In genomic region chr12:102390042-102390441, GRCm38 (mm10) we compare ENCODE assay signal across 10 mouse cellular contexts. TPM values are rescaled to one million over a fixed set of nuclear protein-coding genes. Genes with fewer than 3 reads are reported as not detected.
DNase-seq lines count a peak whose midpoint lies in the region; ATAC-seq and TF ChIP-seq lines count a peak whose summit lies in the region.
"Had no signal": no experiment of that assay in that cellular context is flagged by ENCODE, and none has a peak within 500 bp of the region (broad histone marks: within the 10 kb centered on the region; RNA-seq: fewer than 3 reads in every experiment).

No protein-coding gene starts in this region.

- 0 out of 2 replicates have a peak overlapping the region, but pooled peaks have one; percentile 4 for H3K4me2 ChIP-seq in hindbrain, postnatal 0 days (ENCODE audit: low read depth, low read length)
- H3K4me2 ChIP-seq in hindbrain, embryonic 13.5 days = no peak overlapping the region
- no peak overlapping the region for H3K4me2 ChIP-seq in embryonic facial prominence, embryonic 12.5 days (replicated peaks)

- H3K4me3 ChIP-seq in hindbrain, postnatal 0 days (ENCODE audit: low read length) = no peak overlapping the region
- no peak overlapping the region for H3K4me3 ChIP-seq in hindbrain, embryonic 13.5 days
- no peak overlapping the region for H3K4me3 ChIP-seq in spleen, adult 2 months (ENCODE audit: extremely low read depth, insufficient read depth, insufficient read length)
- H3K4me3 ChIP-seq in embryonic facial prominence, embryonic 12.5 days = no peak overlapping the region
- H3K4me3 ChIP-seq: myocyte had no signal

- no peak overlapping the region for H3K9ac ChIP-seq in hindbrain, postnatal 0 days (replicated peaks; ENCODE audit: low read length)
- H3K9ac ChIP-seq in hindbrain, embryonic 13.5 days = no peak overlapping the region
- no peak overlapping the region for H3K9ac ChIP-seq in embryonic facial prominence, embryonic 12.5 days

- H3K4me1 ChIP-seq in hindbrain, postnatal 0 days (ENCODE audit: insufficient read depth, low read length) = no peaks in the 10 kb centered on the region
- H3K4me1 ChIP-seq in hindbrain, embryonic 13.5 days (replicated peaks) = no peaks in the 10 kb centered on the region
- no peaks in the 10 kb centered on the region for H3K4me1 ChIP-seq in spleen, adult 2 months (ENCODE audit: control insufficient read depth, insufficient read depth, insufficient read length)
- H3K4me1 ChIP-seq in embryonic facial prominence, embryonic 12.5 days = no peaks in the 10 kb centered on the region

- TF ChIP-seq POLR2A in spleen, adult 2 months (IDR thresholded peaks at IDR 0.05; ENCODE audit: low read depth, low read length) = no peak

- no peaks in the 10 kb centered on the region for H3K27me3 ChIP-seq in hindbrain, postnatal 0 days (ENCODE audit: insufficient read depth, low read length)
- peaks cover 37% of the 10 kb centered on the region for H3K27me3 ChIP-seq in hindbrain, embryonic 13.5 days
- no peaks in the 10 kb centered on the region for H3K27me3 ChIP-seq in spleen, adult 2 months (ENCODE audit: control insufficient read depth, insufficient read depth, low read length)
- H3K27me3 ChIP-seq in embryonic facial prominence, embryonic 12.5 days = no peaks in the 10 kb centered on the region

- 39% methylated on average over 8 of the region's 8 CpGs for WGBS in hindbrain, postnatal 0 days
- 31% methylated on average over 8 of the region's 8 CpGs for WGBS in hindbrain, embryonic 13.5 days
- WGBS in spleen, adult 2 months = 89% methylated on average over 8 of the region's 8 CpGs
- WGBS in embryonic facial prominence, embryonic 12.5 days = 34% methylated on average over 8 of the region's 8 CpGs

- no peak for TF ChIP-seq CTCF in hindbrain, postnatal 0 days (IDR thresholded peaks at IDR 0.05; ENCODE audit: low read depth)
- TF ChIP-seq CTCF in spleen, adult 2 months (IDR thresholded peaks at IDR 0.05; ENCODE audit: extremely low read depth, insufficient read depth, insufficient read length, insufficient replicate concordance) = no peak

- H3K27ac ChIP-seq in hindbrain, postnatal 0 days = no peak overlapping the region
- no peak overlapping the region for H3K27ac ChIP-seq in hindbrain, embryonic 13.5 days
- H3K27ac ChIP-seq in spleen, adult 2 months (ENCODE audit: insufficient read depth, low read length) = 0 out of 2 replicates have a peak overlapping the region, but pooled peaks have one; percentile 1
- H3K27ac ChIP-seq in embryonic facial prominence, embryonic 12.5 days = no peak overlapping the region

- H3K9me3 ChIP-seq in hindbrain, postnatal 0 days (ENCODE audit: low read length) = no peaks in the 10 kb centered on the region
- no peaks in the 10 kb centered on the region for H3K9me3 ChIP-seq in hindbrain, embryonic 13.5 days
- no peaks in the 10 kb centered on the region for H3K9me3 ChIP-seq in embryonic facial prominence, embryonic 12.5 days

- DNase-seq in hindbrain, postnatal 0 days (ENCODE audit: low spot score) = no peak
- no peak for DNase-seq in spleen, adult 2 months (ENCODE audit: low read depth in 1 of 2, low spot score in 2 of 2)
- no peak for DNase-seq in spleen, postnatal 14 days (ENCODE audit: low spot score in 2 of 2)
- no peak for DNase-seq in thymus, adult 18-20 months
- no peak for DNase-seq in heart, postnatal 10 days
- DNase-seq: adrenal gland, adult 2 months had no signal

- ATAC-seq in hindbrain, postnatal 0 days = peak; percentile 39; the same call in 1 of the 2 replicates
- no peak for ATAC-seq in hindbrain, embryonic 13.5 days (ENCODE audit: low FRiP score)
- 0 out of 2 replicates have a peak, but pooled peaks have one; percentile 50 for ATAC-seq in embryonic facial prominence, embryonic 12.5 days (ENCODE audit: insufficient number of reproducible peaks, insufficient read depth, low FRiP score, low TSS enrichment)
- ATAC-seq: inflammation-experienced regulatory T-cells, adult 6 months had no signal

- peaks cover 6% of the 10 kb centered on the region for H3K36me3 ChIP-seq in hindbrain, postnatal 0 days (ENCODE audit: insufficient read depth, low read length)
- peaks cover 20% of the 10 kb centered on the region for H3K36me3 ChIP-seq in hindbrain, embryonic 13.5 days
- H3K36me3 ChIP-seq in spleen, adult 2 months (ENCODE audit: control insufficient read depth, insufficient read depth, low read length) = peaks cover 51% of the 10 kb centered on the region
- peaks cover 3% of the 10 kb centered on the region for H3K36me3 ChIP-seq in embryonic facial prominence, embryonic 12.5 days

- intact Hi-C loops in heart, postnatal 10 days (cut with DNase I) = no loop called here

RNA-seq across cellular contexts. Expression of gene Lgmn, which starts 49.6 kb away (rescaled TPM):
- 148 TPM in 2 replicates for total RNA-seq in hindbrain, postnatal 0 days (2014; rRNA removed)
- 166 and 179 TPM in 2 replicates for polyA plus RNA-seq in hindbrain, postnatal 0 days (2015; fragmentation: Nextera tagmentation; extraction: Ambion mirVana)
- polyA plus RNA-seq in hindbrain, embryonic 13.5 days (2015; fragmentation: Nextera tagmentation; extraction: Ambion mirVana) = 83.9 and 89.2 TPM in 2 replicates
- 111 and 132 TPM in 2 replicates for polyA plus RNA-seq in spleen, adult 2 months (2012; rRNA removed)
- polyA plus RNA-seq in embryonic facial prominence, embryonic 12.5 days (2016; fragmentation: Nextera tagmentation; extraction: Ambion mirVana) = 63.0 and 70.6 TPM in 2 replicates
- total RNA-seq in heart, postnatal 10 days (2021) = 10 to 100 TPM; 93.2 to 94.9 TPM
